Mouse (Mus musculus) ES-Bruce4 (cell line): ENCODE data around the gene Lamb3. TPM values are rescaled to one million over a fixed set of nuclear protein-coding genes. Genes with fewer than 3 reads are reported as not detected.

Experiments used
- H3K27ac ChIP-seq: 2 replicates; pipeline ENCODE4 v1.5.1; 2012; ENCODE audit warnings: low read length, inconsistent platforms; ENCODE audit not compliant: insufficient read depth
- H3K27me3 ChIP-seq: 2 replicates; pipeline ENCODE4 v1.6.1; 2012; ENCODE audit warnings: mild to moderate bottlenecking, low read length, inconsistent platforms; ENCODE audit not compliant: control insufficient read depth, poor library complexity, insufficient read depth, severe bottlenecking
- H3K36me3 ChIP-seq: 2 replicates; pipeline ENCODE4 v1.6.1; 2012; ENCODE audit warnings: inconsistent platforms, mild to moderate bottlenecking, low read length, moderate library complexity; ENCODE audit not compliant: control insufficient read depth, poor library complexity, insufficient read depth, severe bottlenecking
- H3K4me1 ChIP-seq: one replicate; pipeline ENCODE4 v1.8.1; 2011; ENCODE audit warnings: low read length; ENCODE audit not compliant: control insufficient read depth, insufficient read depth
- H3K4me3 ChIP-seq: 2 replicates; pipeline ENCODE4 v1.5.1; 2011; ENCODE audit warnings: low read depth, mild to moderate bottlenecking, low read length
- H3K9ac ChIP-seq: 2 replicates; pipeline ENCODE4 v1.6.1; 2012; ENCODE audit warnings: low read depth, mild to moderate bottlenecking, inconsistent platforms; ENCODE audit not compliant: poor library complexity, severe bottlenecking
- H3K9me3 ChIP-seq: replicated peaks from 2 replicates; pipeline ENCODE4 v1.6.1; 2012; ENCODE audit warnings: mild to moderate bottlenecking, low read length, inconsistent platforms; ENCODE audit not compliant: control insufficient read depth, poor library complexity, insufficient read depth, severe bottlenecking
- CTCF ChIP-seq: IDR thresholded peaks from one replicate; pipeline ENCODE4 v1.8.1; 2011; ENCODE audit warnings: low read depth, low read length
- EP300 ChIP-seq: IDR thresholded peaks from 2 replicates; pipeline ENCODE4 v1.6.1; 2011; ENCODE audit warnings: low read depth, low read length; ENCODE audit not compliant: insufficient read depth
- POLR2A ChIP-seq: IDR thresholded peaks from one replicate; pipeline ENCODE4 v1.8.1; 2011; ENCODE audit warnings: low read length; ENCODE audit not compliant: insufficient read depth
- polyA plus RNA-seq: library from polyadenylated mRNA; stranded (reverse); fragments of >200 nt; gene quantifications from 2 replicates; pipeline ENCODE4 v1.2.4, GENCODE M21; 2011; ENCODE audit warnings: low read depth; ENCODE audit not compliant: missing spikeins, insufficient read depth, insufficient read length

Gene Lamb3
- polyA plus RNA-seq, 1 experiment, result 6.4 TPM

DNA sequence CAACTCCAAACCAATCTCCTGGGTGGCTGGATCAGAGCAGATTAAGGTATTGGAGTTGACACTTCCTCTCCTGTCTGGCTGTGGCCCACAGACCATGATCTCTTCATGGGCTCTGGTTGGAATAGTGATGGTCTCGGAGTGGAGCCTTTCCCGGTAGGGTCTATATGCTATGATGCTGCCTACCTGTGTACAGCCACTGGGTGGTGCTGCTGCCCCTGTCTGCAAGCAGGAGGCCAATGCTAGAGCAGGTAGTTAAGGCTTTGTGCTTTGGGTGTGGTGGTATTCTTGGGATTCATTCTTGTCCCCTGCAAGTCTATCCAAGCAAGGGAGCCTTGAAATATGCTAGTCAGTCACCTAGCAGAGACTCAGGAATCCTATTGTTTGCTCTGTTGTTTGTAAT is 679 bp downstream of the Lamb3 start:
- Histone ChIP-seq H3K27me3 (no peaks in the 10 kb centered on the region), H3K9me3 (no peaks in the 10 kb centered on the region), H3K36me3 (no peaks in the 10 kb centered on the region), H3K4me1 (no peaks in the 10 kb centered on the region), H3K27ac (no peak overlapping the region), H3K9ac (no peak overlapping the region), H3K4me3 (no peak overlapping the region)
- TF ChIP-seq CTCF (peak; percentile 96), POLR2A (no peak)

DNA sequence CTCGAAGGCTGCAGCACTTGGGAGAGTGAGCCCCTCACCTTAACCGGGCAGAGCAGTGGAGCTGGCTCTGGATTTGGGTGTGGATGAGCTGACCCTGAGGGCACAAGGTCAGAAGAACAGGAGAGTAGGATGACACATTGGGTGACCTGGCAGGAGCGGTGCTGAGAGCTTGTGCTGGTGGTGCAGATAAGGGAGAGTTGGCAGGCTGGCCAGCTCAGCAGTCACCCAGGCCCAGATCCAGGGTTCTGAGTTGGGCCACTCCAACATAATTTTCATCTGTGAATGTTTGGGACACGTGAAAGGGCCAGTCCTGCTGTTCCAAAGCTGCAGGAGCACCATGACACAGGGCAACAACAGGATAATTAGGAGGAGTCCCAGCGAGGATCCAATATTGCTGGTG is 3.9 kb downstream of the Lamb3 start:
- H3K4me1 ChIP-seq, result no peaks in the 10 kb centered on the region
- H3K27me3 ChIP-seq, result no peaks in the 10 kb centered on the region
- H3K9ac ChIP-seq, result no peak overlapping the region
- H3K4me3 ChIP-seq, result no peak overlapping the region
- no peaks in the 10 kb centered on the region for H3K36me3 ChIP-seq
- no peak overlapping the region for H3K27ac ChIP-seq
- TF ChIP-seq POLR2A, result no peak
- TF ChIP-seq CTCF, result no peak
- TF ChIP-seq EP300, result no peak
- H3K9me3 ChIP-seq, result no peaks in the 10 kb centered on the region

DNA sequence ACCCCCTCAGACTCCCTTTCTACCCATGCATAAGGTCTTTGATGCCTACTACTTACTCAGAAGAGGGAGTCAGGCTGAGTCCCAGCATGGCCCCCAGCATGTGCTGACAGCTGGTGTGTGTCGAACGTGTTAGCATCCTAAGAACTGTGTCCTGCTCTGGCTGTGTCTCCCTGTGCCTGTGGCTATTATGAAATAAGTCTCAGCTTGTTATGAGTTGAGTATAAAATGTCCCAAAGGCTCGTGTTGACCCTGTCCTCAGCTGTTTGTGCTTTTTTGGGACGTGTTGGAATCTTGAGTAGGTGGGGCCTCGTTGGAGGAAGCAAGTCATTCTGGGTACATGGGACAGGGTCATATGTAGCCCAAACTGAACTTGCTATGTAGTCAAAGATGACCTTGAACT is 6.6 kb downstream of the Lamb3 start:
- Histone ChIP-seq H3K4me1 (no peaks in the 10 kb centered on the region), H3K9me3 (no peaks in the 10 kb centered on the region), H3K9ac (no peak overlapping the region), H3K27me3 (no peaks in the 10 kb centered on the region), H3K4me3 (no peak overlapping the region), H3K27ac (no peak overlapping the region), H3K36me3 (no peaks in the 10 kb centered on the region)
- TF ChIP-seq CTCF (no peak), POLR2A (no peak), EP300 (no peak)

DNA sequence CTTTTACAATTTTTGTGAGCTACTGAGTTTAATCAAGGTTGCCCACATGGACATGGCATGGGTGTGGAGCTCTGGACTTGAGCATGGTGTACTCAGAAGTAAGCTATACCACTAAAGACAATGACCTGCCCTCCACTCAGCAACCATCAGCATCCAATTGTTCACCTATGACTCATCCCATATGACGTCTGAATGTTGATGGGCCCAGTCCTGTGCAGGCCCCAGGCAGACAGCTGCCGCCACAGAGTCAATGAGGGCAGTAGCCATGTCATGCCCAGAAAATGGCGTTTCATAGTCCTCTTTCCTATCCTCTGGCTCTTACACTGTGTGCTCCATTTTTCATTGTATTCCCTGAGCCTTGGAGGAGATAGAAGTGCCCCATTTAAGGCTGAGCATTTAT is 8.5 kb downstream of the Lamb3 start:
- TF ChIP-seq CTCF (no peak), POLR2A (no peak), EP300 (no peak)

DNA sequence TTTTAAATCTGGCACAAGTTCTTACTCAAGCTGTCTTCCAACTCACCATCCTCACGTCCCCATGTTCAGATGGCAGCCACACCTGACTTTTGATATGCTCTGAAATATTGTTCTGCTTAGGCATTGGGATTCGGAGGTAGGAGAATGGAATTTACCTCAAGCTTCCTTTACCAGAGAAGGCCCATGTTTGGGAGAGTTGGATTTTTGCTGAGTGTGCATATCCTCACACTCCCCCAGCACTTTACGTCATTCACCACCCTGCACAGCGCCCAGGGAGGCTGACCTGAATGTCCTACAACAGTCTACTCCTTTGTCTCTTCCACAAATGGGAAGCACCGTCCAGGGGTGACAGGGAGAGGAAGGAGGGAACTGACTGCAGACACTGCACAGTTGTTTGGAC is 12.9 kb downstream of the Lamb3 start:
- H3K9me3 ChIP-seq, result no peaks in the 10 kb centered on the region
- H3K9ac ChIP-seq, result no peak overlapping the region
- H3K36me3 ChIP-seq, result no peaks in the 10 kb centered on the region
- no peaks in the 10 kb centered on the region for H3K4me1 ChIP-seq
- H3K4me3 ChIP-seq, result no peak overlapping the region
- H3K27me3 ChIP-seq, result no peaks in the 10 kb centered on the region
- TF ChIP-seq POLR2A, result no peak
- TF ChIP-seq EP300, result no peak
- TF ChIP-seq CTCF, result no peak
- no peak overlapping the region for H3K27ac ChIP-seq

More for the DNA sequence above, 8.5 kb downstream of the Lamb3 start:
- H3K4me1 ChIP-seq, result no peaks in the 10 kb centered on the region
- H3K27ac ChIP-seq, result no peak overlapping the region
- no peak overlapping the region for H3K9ac ChIP-seq
- no peak overlapping the region for H3K4me3 ChIP-seq
- no peaks in the 10 kb centered on the region for H3K9me3 ChIP-seq
- H3K27me3 ChIP-seq, result no peaks in the 10 kb centered on the region
- H3K36me3 ChIP-seq, result no peaks in the 10 kb centered on the region

DNA sequence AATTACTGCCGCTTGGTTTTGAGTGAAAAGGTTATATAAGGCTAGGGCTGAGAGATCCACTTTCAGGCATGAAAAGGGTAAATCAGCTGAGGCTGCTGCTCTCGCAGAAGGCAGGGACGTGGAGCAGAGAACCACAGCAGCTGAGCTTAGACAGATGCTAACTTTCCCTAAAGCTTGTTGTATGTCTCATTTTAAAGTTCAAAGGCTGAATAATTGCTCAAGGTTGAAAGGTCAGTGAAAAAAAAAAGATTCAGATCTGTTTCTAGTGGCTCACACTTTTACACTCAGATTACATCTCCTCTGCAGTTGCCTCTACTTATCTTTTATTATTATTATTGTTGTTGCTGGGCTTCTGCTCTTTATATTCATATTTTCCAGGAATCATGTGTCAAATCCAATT is 18.0 kb downstream of the Lamb3 start:
- Histone ChIP-seq H3K4me1 (no peaks in the 10 kb centered on the region), H3K9me3 (no peaks in the 10 kb centered on the region), H3K27me3 (no peaks in the 10 kb centered on the region), H3K4me3 (no peak overlapping the region), H3K27ac (no peak overlapping the region), H3K9ac (no peak overlapping the region), H3K36me3 (no peaks in the 10 kb centered on the region)
- TF ChIP-seq POLR2A, result no peak
- no peak for TF ChIP-seq EP300
- TF ChIP-seq CTCF, result no peak
